Mouse (Mus musculus) kidney, adult 2 months (tissue): ENCODE measurements around the gene Atp6v1b1. TPM values are rescaled to one million over a fixed set of nuclear protein-coding genes. Genes with fewer than 3 reads are reported as not detected.
"Not testable (repeated sequence)": the region's sequence is repeated elsewhere in the genome, so short reads cannot be mapped to it uniquely, and the experiment has no call there.

ENCODE experiments used
- DNase-seq: peaks from one replicate; pipeline ENCODE4 v3.0.0; 2021
- H3K27ac ChIP-seq: fragments of 200-500 bp; 2 replicates; pipeline ENCODE4 v1.5.1; 2012; ENCODE audit warnings: low read depth, low read length, control low read depth, inconsistent platforms; ENCODE audit not compliant: insufficient read depth
- H3K27me3 ChIP-seq: fragments of 200-500 bp; replicated peaks from 2 replicates; pipeline ENCODE4 v1.6.1; 2012; ENCODE audit warnings: mild to moderate bottlenecking, moderate library complexity, low read length, inconsistent platforms; ENCODE audit not compliant: control insufficient read depth, insufficient read depth
- H3K36me3 ChIP-seq: fragments of 200-500 bp; 2 replicates; pipeline ENCODE4 v1.6.1; 2012; ENCODE audit warnings: mild to moderate bottlenecking, moderate library complexity, low read length, inconsistent platforms; ENCODE audit not compliant: control insufficient read depth, insufficient read depth
- H3K4me1 ChIP-seq: fragments of 200-500 bp; 2 replicates; pipeline ENCODE4 v1.6.1; 2011; ENCODE audit warnings: low read length; ENCODE audit not compliant: control insufficient read depth, insufficient read depth
- H3K4me3 ChIP-seq: fragments of 200-500 bp; 2 replicates; pipeline ENCODE4 v1.5.1; 2011; ENCODE audit warnings: mild to moderate bottlenecking, low read depth, low read length, control low read depth; ENCODE audit not compliant: insufficient read depth
- CTCF ChIP-seq: fragments of 200-500 bp; conservative IDR thresholded peaks from 2 replicates; pipeline ENCODE4 v1.5.1; 2011; ENCODE audit warnings: low read depth, mild to moderate bottlenecking, control low read depth, low read length, moderate library complexity, mixed read lengths; ENCODE audit not compliant: insufficient read depth, insufficient read length
- POLR2A ChIP-seq: fragments of 200-500 bp; IDR thresholded peaks from one replicate; pipeline ENCODE4 v1.6.1; 2011; ENCODE audit warnings: low read depth, low read length, control low read depth
- WGBS: fragments of 180-500 bp; shearing (Covaris S2); methylation state at CpG from one replicate; pipeline ENCODE4 v1.1.7; 2018; 5-methylcytosine and 5-hydroxymethylcytosine counted together
- polyA plus RNA-seq: library from polyadenylated mRNA; depleted of rRNA; stranded (reverse); fragments of >200 nt; gene quantifications from 2 replicates; pipeline ENCODE4 v1.2.3, GENCODE M21; 2012

Atp6v1b1 gene
- polyA plus RNA-seq, 1 experiment = 137 TPM

GRCm38 (mm10) chr6:83778306-83778705 lies 35.5 kb downstream of the Atp6v1b1 start:
- no peak overlapping the region for H3K27ac ChIP-seq
- no peak for DNase-seq
- TF ChIP-seq CTCF = no peak
- TF ChIP-seq POLR2A = no peak
- H3K4me3 ChIP-seq = no peak overlapping the region
- peaks cover 3% of the 10 kb centered on the region; the same call in 1 of the 2 replicates for H3K4me1 ChIP-seq
- 78% methylated on average over 7 of the region's 7 CpGs for whole genome bisulfite sequencing
- no peaks in the 10 kb centered on the region for H3K27me3 ChIP-seq
- H3K36me3 ChIP-seq = no peaks in the 10 kb centered on the region

- peak; percentile 70 for DNase-seq
- Histone ChIP-seq H3K4me3 (no peak overlapping the region), H3K36me3 (no peaks in the 10 kb centered on the region), H3K4me1 (peaks cover 3% of the 10 kb centered on the region; the same call in 1 of the 2 replicates), H3K27ac (no peak overlapping the region), H3K27me3 (no peaks in the 10 kb centered on the region)
- WGBS = 7% methylated on average over 5 of the region's 5 CpGs
- TF ChIP-seq POLR2A (no peak), CTCF (peak; percentile 86)
Measured at GRCm38 (mm10) chr6:83779026-83779425, 36.2 kb downstream of the Atp6v1b1 start.

GRCm38 (mm10) chr6:83786426-83786825 lies 43.6 kb downstream of the Atp6v1b1 start:
- Histone ChIP-seq H3K4me1 (no peaks in the 10 kb centered on the region), H3K27me3 (no peaks in the 10 kb centered on the region), H3K4me3 (no peak overlapping the region), H3K27ac (no peak overlapping the region), H3K36me3 (no peaks in the 10 kb centered on the region)
- no peak for DNase-seq
- TF ChIP-seq POLR2A (no peak), CTCF (no peak)
- WGBS = 66% methylated on average over 3 of the region's 3 CpGs

DNA sequence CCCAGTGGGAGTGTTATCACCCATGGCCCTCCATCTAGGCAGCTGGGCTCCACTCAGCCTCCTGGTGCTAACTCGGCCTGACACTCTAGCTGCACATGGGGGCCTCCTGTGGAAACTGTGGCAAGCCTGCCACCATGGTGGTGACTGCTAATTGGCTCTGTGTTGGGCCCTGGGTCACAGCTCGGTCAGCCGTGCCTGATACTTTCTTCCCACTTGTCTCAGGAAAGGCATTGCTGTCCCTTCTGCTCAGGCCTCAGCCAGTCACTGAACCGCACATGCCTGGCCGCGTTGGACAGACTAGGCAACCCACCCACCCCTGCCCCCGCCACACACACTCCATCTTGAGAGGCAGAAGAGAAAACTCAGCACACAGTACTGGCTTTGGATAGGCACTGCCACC lies 45.8 kb downstream of the Atp6v1b1 start:
- no peaks in the 10 kb centered on the region for H3K36me3 ChIP-seq
- no peak for DNase-seq
- H3K27ac ChIP-seq = no peak overlapping the region
- TF ChIP-seq CTCF (no peak), POLR2A (no peak)
- H3K4me1 ChIP-seq = no peaks in the 10 kb centered on the region
- WGBS = 62% methylated on average over 7 of the region's 7 CpGs
- H3K27me3 ChIP-seq = no peaks in the 10 kb centered on the region
- no peak overlapping the region for H3K4me3 ChIP-seq

- H3K4me3 ChIP-seq, H3K36me3 ChIP-seq, H3K27me3 ChIP-seq, DNase-seq, H3K27ac ChIP-seq, H3K4me1 ChIP-seq: not testable (repeated sequence)
- WGBS = 93% methylated on average over 5 of the region's 5 CpGs
Measured at GRCm38 (mm10) chr6:83790533-83790932, 47.7 kb downstream of the Atp6v1b1 start.

DNA sequence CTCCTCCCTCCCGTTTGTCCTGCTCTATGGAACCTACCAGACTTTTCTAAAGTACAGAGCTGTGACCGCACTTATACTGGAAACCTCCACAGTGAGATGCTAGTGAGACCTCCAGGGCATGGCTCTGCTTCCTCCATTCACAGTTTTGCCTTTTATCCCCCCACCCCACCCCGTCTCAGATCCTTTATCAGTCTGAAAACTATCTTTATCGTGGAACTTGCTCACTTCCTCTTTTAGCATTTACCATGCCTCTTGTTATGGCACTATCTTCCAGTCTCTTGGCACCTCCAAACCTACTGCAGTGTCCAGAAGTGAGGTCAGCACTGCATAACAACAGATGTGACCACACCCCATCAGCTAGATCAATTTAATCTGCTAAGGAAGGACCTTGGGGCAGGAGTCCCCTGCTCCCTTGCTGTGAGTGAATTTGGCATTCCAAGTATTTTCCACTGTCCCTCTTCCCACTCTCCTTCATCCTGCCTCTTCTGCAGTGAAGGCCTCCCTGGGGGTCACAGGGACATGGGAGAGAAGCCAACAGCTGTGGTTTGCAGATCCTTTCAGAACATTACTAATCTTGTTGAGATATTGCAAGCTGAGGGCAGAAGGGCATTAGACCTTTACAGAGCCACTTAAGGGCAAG lies 48.6 kb downstream of the Atp6v1b1 start:
- WGBS = 66% methylated on average over 4 of the region's 4 CpGs
- no peak overlapping the region for H3K27ac ChIP-seq
- H3K36me3 ChIP-seq = no peaks in the 10 kb centered on the region
- DNase-seq = no peak
- TF ChIP-seq CTCF = no peak
- TF ChIP-seq POLR2A = no peak
- no peaks in the 10 kb centered on the region for H3K27me3 ChIP-seq
- no peak overlapping the region for H3K4me3 ChIP-seq
- peaks cover 5% of the 10 kb centered on the region; the same call in 1 of the 2 replicates for H3K4me1 ChIP-seq

GRCm38 (mm10) chr6:83794760-83795296 lies 52.0 kb downstream of the Atp6v1b1 start, which contains the start of gene Nagk:
Nagk (plus strand) TSS chr6:83794982.
- peak; percentile 97 for DNase-seq
- peaks cover 8% of the 10 kb centered on the region; the same call in 1 of the 2 replicates for H3K4me1 ChIP-seq

More at GRCm38 (mm10) chr6:83794760-83795296, 52.0 kb downstream of the Atp6v1b1 start, which contains the start of gene Nagk:
- WGBS = under 1% methylated on average over 43 of the region's 43 CpGs
- TF ChIP-seq POLR2A (peak; percentile 71), CTCF (0 out of 2 replicates have a peak, but pooled peaks have one; percentile 0)
- H3K27ac ChIP-seq = peak within 1 kb of the TSS; percentile 80
- peak within 1 kb of the TSS; percentile 77 for H3K4me3 ChIP-seq
- no peaks in the 10 kb centered on the region for H3K36me3 ChIP-seq
- no peaks in the 10 kb centered on the region for H3K27me3 ChIP-seq
